ENCODE assay signal across 8 mouse cellular contexts in genomic region chr2:45107555-45107954, GRCm38 (mm10). TPM values are rescaled to one million over a fixed set of nuclear protein-coding genes. Genes with fewer than 3 reads are reported as not detected.
DNase-seq lines count a peak whose midpoint lies in the region; ATAC-seq and TF ChIP-seq lines count a peak whose summit lies in the region.

No protein-coding gene starts in this region.

- H3K4me2 ChIP-seq in liver, embryonic 14.5 days (ENCODE audit: low read depth): peak overlapping the region; percentile 100

- no peak for TF ChIP-seq POLR2A in testis, adult 2 months (IDR thresholded peaks at IDR 0.05; ENCODE audit: control insufficient read depth, low read depth, low read length)

- peaks cover 2% of the 10 kb centered on the region; the same call in 1 of the 2 replicates for H3K27me3 ChIP-seq in testis, adult 2 months (ENCODE audit: control insufficient read depth, insufficient read depth, low read length)
- no peaks in the 10 kb centered on the region for H3K27me3 ChIP-seq in liver, embryonic 14.5 days (ENCODE audit: control insufficient read depth, insufficient read depth, low read length)

- 29% methylated on average over 2 of the region's 2 CpGs for WGBS in liver, embryonic 14.5 days (ENCODE audit: insufficient replicate concordance)

- DNase-seq in gastrocnemius, adult 18-20 months (ENCODE audit: low spot score): peak; percentile 32
- DNase-seq in gastrocnemius, postnatal 14 days: no peak
- no peak for DNase-seq in testis, postnatal 14 days (ENCODE audit: low spot score)
- DNase-seq in liver, embryonic 14.5 days (ENCODE audit: low read depth in 3 of 3, low spot score in 3 of 3): no peak
- peak; percentile 33 for DNase-seq in testis, postnatal 10 days (ENCODE audit: low spot score)
- no peak for DNase-seq in spleen, adult 18-20 months
- no peak for DNase-seq in spleen, adult 12 weeks (ENCODE audit: low spot score)

- H3K27ac ChIP-seq in testis, adult 2 months (ENCODE audit: control insufficient read depth, insufficient read depth, low read depth, low read length): peak overlapping the region; percentile 58
- H3K27ac ChIP-seq in liver, embryonic 14.5 days: peak overlapping the region; percentile 25

- ATAC-seq in liver, embryonic 14.5 days (ENCODE audit: insufficient read depth): no peak

- H3K4me3 ChIP-seq in testis, adult 2 months (ENCODE audit: control insufficient read depth, low read depth, low read length): no peak overlapping the region
- H3K4me3 ChIP-seq in liver, embryonic 14.5 days (ENCODE audit: insufficient read depth in 1 of 2, low read depth in 2 of 2, low read length in 2 of 2): peak overlapping the region; percentile 23 to 98; a peak in 3 of 4 replicates

- peaks cover 6% of the 10 kb centered on the region for H3K4me1 ChIP-seq in testis, adult 2 months (ENCODE audit: control insufficient read depth, insufficient read depth, low read length)
- H3K4me1 ChIP-seq in liver, embryonic 14.5 days (replicated peaks; ENCODE audit: control insufficient read depth in 2 of 2, insufficient read depth in 2 of 2, low read length in 1 of 2): peaks cover 12 to 28% of the 10 kb centered on the region in 2 experiments

- TF ChIP-seq EP300 in liver, embryonic 14.5 days (IDR thresholded peaks at IDR 0.05; ENCODE audit: low read depth): no peak

- no peak for TF ChIP-seq CTCF in testis, adult 2 months (IDR thresholded peaks at IDR 0.05; ENCODE audit: control insufficient read depth, insufficient read depth, insufficient replicate concordance, low read depth, low read length)
- TF ChIP-seq CTCF in liver, embryonic 14.5 days (IDR thresholded peaks at IDR 0.05; ENCODE audit: low read depth): no peak

- H3K9ac ChIP-seq in liver, embryonic 14.5 days (replicated peaks): peak overlapping the region; percentile 99; the same call in 1 of the 2 replicates

- H3K36me3 ChIP-seq in testis, adult 2 months (ENCODE audit: control insufficient read depth, insufficient read depth, low read length): no peaks in the 10 kb centered on the region
- no peaks in the 10 kb centered on the region; the same call in 1 of the 2 replicates for H3K36me3 ChIP-seq in liver, embryonic 14.5 days (replicated peaks; ENCODE audit: control insufficient read depth, insufficient read depth, low read depth)

- intact Hi-C loops in gastrocnemius, postnatal 14 days (cut with DNase I; ENCODE audit: low total_unique reads): no loop called here

- no peaks in the 10 kb centered on the region for H3K9me3 ChIP-seq in liver, embryonic 14.5 days (ENCODE audit: control insufficient read depth, low read length)

RNA-seq across cellular contexts. Expression of gene Zeb2, which starts 9.6 kb away (rescaled TPM):
- total RNA-seq in gastrocnemius, adult 18-20 months (2021): 10 to 100 TPM; 34.8 to 49.2 TPM
- 10 to 100 TPM; 40.8 to 59.9 TPM for total RNA-seq in gastrocnemius, postnatal 14 days (2021)
- polyA plus RNA-seq in testis, adult 2 months (2012; rRNA removed): 3.2 and 4.2 TPM in 2 replicates
- polyA plus RNA-seq in liver, embryonic 14.5 days (2012; rRNA removed): 3.9 and 5.7 TPM in 2 replicates
- polyA plus RNA-seq in liver, embryonic 14.5 days (2014; fragmentation: Nextera tagmentation; extraction: Ambion mirVana): 9.9 and 11.4 TPM in 2 replicates

Comparison
In these comparisons a context has a peak if more than half of its experiments do, and no peak if none do; other contexts are left out.
1. DNase-seq: peak in gastrocnemius, adult 18-20 months (single experiment) and testis, postnatal 10 days (single experiment); none in gastrocnemius, postnatal 14 days (single experiment), testis, postnatal 14 days (single experiment), liver, embryonic 14.5 days (0 of 3), spleen, adult 18-20 months (0 of 2) and spleen, adult 12 weeks (single experiment).